Mouse (Mus musculus): ENCODE measurements around the gene Tmem254a.
"Not testable (repeated sequence)": the region's sequence is repeated elsewhere in the genome, so short reads cannot be mapped to it uniquely, and the experiment has no call there.

Gene Tmem254a

DNA sequence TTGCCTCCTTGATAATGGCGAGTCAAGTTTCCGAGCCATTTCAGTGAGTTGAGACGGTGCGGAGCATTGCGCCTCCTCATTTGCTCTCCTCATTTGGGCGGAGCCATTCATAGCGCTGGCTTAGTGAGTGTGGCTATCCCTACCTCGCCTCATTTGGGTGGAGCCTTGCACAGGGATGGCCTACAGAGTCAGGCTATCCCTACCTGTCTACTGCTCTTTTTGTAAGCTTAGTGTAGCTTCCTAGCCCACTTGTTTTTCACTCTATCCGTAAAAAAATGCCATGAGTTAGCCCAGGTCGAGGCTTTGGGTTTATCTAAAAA lies at the start of gene Tmem254a:
Gene Tmem254a, minus strand, starts transcription at position 111 of the 320 bp plus-strand sequence.
- DNase-seq (ENCODE audit: low spot score in 2 of 2): not testable (repeated sequence)

DNA sequence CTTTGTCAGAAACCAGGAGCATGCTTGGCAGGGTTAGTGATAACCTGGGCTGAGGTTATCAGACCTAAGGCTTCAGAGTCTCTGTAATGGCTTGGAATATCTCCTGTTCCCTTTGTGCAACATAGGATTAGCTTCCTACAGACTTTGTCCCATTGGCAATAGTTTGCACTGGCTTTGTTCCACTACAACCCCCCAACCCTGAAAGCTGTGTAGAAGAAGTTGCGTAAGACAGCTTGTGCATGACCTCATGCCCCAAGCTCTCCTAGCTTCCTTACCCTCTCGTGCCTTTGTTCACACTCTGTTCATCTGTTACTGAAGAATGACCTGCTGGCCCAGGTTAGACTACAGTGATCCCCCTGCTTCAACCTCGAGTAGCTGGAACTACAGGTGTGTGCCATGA lies 30.4 kb upstream of the Tmem254a start:
- not testable (repeated sequence) for DNase-seq (ENCODE audit: low spot score in 2 of 2)

DNA sequence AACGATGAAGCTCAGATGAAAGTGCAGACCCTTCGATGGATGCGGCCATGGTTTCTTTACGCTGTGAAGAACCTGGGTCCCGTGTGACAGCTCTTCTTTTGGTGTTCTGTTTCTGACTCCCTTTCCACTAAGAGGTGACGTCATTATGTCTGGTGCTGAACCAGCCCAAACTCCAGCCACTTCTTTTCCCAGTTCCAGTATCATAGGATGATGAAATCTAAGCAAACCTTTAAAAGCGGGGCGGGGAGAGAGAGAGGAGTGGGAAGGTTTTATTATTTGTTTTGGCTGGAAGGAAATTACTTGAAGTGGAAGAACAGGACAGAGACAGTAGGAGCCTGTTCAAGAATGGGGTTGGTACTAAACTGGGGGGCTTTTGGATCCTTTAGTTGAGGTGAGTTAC lies 10.5 kb upstream of the Tmem254a start, which contains the start of gene Cphx1:
Gene Cphx1, plus strand, starts transcription at position 301 of the 400 bp plus-strand sequence.
- not testable (repeated sequence) for DNase-seq (ENCODE audit: low spot score in 2 of 2)

DNA sequence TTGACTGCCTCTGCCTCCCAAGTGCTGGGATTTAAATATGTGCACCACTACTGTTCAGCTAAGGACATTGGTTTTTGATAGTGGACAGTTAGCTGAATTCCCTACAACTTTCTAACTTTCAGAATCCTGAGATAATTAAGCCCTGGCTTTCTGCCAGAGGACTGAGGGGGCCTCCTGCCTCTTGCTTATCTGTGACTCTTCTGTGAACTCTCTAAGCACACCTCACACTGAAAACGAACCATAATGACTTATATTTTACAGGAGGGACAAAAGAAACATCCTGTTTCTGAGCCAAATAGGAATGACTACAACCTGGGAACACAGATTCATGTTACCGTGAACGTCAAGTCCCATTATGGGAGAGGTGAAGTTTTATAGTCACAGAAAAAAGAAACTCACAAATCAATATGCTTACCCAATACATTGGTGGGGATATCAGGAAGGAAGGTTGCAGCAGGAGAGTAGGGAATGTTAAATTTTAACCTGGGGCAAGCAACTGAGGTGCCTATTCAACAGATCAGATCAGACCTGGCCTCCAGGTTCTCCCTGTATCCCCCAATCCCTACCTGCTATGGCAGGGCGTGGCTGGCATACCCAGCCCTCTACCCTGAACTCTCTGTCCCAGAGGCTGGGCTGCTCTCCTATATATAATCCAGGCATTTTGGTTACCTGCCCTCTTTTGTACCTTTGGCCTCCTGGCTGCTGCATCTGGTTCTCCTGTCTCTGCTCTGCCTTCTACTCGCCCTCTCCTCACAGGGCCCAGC lies 9.6 kb upstream of the Tmem254a start:
- DNase-seq (ENCODE audit: low spot score in 2 of 2): not testable (repeated sequence)

DNA sequence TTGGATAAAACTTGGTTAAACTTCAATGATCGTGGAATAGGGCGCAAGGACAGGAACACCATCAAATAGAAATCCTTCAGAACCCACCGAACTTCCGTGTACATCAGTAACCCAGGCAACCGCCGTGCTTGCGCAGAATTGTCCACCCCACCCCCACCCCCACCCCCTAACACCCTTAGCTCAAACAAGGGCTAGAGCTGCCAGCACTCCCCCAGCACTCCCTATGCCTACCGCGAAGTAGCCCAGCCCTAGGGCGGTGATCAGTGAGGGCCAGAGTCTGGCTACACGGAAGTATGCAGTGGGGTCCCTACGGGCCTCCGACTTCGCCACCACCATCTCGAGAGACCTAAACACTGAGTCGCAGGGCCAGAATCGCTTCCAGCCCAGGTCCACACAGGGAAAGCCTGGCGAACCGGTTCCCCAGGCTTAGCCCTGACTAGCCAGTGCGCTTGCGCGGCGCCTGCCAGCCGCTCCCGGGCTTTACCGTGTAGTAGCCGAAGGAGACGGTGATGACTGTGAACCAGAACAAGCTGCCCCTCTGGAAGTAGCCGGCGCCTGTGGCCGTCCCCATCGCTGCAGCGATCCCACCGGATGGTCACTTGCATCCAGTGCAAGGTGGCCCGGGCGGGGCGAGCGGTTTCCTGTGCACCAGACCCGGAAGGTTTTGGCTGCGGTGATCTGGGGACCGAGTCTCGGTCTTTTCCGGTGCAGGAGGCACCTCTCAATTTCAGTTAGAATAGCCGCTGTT lies 484 bp downstream of the Tmem254a start:
- not testable (repeated sequence) for DNase-seq (ENCODE audit: low spot score in 2 of 2)

DNA sequence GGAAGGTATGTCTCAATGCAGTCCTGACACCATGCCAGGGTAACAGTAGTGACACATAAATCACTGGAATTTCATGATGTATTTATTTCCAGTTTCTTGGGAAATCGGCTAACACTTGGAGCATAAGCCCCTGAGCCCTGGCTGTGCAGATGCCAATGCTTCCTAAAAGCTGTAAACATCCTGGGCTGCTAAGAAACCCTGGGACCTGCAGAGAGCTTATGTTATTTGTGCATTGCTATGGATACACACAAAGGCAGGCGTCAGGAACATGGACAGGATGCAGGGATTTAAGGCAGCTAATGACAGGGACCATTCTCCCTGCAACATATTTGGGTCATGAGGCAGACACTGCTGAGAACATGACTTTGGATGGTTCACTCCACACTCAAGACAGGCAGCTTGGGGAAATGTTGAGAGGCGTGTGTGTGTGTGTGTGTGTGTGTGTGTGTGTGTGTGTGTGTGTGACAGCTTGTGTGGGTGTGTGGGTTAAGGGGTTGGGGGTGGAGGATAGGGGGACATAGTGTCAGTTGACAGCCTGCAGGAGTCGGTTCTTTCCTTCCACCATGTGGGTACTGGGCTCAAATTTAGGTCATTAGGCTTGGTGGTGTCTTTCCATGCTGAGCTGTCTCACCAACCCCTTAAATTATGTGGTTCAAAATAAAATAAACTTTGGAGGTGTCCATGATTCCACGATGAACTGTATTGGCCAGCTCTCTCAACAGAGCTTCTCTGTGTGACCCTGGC lies 8.9 kb downstream of the Tmem254a start:
- DNase-seq (ENCODE audit: low spot score in 2 of 2): not testable (repeated sequence)

DNA sequence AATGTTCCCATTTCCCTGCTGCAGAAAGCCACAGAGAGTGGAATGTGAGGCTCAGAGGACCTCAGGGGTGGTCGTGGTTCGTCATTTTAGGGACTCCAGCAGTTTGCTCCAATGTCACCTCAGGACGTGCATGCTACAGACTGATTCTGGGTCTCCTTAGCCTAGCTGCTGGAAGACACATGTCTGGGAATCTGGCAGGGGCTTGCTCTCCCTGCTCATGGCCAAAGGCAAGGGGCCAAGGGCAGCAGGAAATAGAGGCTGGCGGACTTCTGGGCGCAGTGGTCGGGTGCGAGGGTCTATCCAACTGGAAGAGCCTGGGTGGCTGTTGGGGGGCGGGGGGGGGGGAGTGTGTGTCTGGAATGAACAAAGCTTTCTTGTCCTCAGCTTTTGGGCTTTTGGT lies 18.5 kb downstream of the Tmem254a start:
- not testable (repeated sequence) for DNase-seq (ENCODE audit: low spot score in 2 of 2)

DNA sequence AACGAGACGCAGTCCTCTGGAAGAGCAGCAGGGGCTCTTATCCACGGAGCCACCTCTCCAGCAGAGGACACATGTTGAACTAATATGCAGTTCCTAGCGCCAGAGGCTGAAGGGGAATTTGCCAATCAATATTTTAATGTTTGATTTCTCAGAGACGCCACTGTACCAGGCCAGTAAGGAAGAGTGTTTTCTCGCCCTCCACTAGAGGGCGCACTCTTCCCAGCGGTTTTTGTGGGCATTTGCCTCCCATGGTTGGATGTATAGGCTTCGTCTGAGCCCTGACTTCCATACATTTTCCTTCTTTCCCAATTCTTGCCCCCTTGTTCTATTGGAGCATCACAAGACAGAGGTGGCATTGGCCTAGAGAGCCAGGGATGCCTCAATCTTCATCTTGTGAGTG lies 20.2 kb downstream of the Tmem254a start:
- not testable (repeated sequence) for DNase-seq (ENCODE audit: low spot score in 2 of 2)

DNA sequence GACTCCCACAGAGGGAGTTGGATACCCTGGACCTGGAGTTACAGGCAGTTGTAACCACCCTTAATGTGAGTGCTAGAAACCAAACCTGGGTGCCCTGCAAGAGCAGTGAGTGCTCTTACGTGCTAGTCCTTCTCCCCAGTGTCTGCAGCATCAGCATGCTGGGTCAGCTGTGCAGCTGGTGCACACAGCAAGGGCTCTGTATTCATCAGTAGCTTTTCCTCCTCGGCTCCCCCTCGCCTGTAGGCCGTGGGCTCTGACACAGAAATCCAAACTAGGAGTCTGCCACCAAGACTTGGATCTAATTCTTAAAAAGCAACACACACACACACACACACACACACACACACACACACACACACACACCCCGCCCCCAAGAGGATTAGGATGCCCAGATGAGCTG lies 22.2 kb downstream of the Tmem254a start:
- peak in 1 of 2 experiments; percentile 0 for DNase-seq (ENCODE audit: low spot score in 2 of 2)

DNA sequence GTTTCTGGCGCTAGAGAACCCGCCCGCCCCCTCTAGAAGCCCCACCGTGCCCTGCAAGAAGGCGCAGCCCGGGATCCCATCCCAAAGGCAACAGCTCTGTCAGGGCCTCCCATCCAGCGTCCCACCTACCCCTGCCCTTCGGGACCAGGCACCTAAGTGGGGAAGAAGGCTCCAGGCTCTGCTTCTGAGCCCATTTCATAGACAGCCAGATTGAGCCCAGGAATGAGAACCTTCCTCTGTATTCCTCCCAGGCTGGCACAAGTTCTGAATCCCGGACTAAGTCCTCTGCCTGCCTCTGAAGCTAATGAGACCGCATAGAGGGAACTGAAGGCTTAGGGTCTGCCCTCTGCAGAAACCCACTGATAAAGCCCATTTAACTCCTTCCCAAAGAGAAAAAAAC lies 24.5 kb downstream of the Tmem254a start, which contains the start of gene Plac9a:
Gene Plac9a, minus strand, starts transcription at position 101 of the 400 bp plus-strand sequence.
- DNase-seq (ENCODE audit: low spot score in 2 of 2): not testable (repeated sequence)

DNA sequence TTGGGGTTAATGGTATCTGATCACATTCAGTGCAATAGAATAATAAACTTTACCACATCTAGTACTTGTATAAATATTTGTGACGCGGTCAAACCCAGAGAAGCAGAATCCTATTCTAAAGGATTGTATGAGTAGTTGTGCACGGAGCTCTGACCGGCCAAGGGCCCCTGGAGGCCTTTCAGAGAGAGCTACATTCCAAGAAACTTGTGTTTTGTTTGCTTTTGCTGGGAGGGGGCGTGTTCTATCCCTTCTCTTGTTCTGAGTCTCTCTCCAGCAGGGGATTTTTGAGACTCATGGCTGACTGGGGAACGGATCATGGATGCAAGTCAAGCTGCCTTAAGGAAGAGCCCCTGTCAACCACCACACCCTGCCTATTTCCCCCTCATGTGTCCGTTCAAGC lies 31.8 kb downstream of the Tmem254a start:
- DNase-seq (ENCODE audit: low spot score in 2 of 2): not testable (repeated sequence)

DNA sequence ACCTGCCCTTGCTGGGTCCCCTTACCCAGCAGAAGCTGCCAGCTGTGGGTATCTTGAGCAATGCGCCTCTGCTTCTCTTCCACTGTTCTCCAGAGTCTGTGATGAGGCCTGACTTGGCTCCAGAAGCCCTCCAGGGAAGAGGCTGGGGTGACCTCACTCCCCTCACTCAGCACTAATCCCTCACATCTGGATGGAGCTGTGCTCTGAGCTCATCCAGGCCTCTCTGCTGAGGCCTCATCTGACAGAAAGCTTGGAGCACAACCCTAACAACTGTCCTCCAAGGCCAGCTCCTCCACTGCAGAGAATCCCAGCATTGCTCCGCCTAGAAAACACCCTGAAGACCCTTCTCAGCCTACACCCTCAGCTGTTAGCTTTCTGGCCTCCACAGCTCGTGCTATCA lies 32.9 kb downstream of the Tmem254a start:
- not testable (repeated sequence) for DNase-seq (ENCODE audit: low spot score in 2 of 2)

DNA sequence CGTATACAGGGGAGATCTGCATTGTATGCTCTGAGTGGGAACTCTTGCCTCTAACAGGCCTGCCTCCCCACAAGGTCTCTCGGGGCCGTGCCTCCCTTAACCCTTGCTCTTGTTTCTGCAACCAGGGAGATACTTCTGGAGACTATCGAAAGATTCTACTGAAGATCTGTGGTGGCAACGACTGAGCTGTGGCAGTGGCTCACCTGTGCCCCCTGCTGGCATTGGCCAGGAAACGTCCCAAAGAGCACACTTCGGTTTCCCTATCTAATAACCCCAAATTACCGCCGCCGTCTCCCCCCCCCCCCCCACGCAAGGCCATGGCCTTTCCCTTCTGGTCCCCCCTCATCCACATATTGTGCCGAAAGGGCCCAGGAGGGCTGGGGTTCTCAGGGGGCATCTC lies 41.6 kb downstream of the Tmem254a start:
- not testable (repeated sequence) for DNase-seq (ENCODE audit: low spot score in 2 of 2)

DNA sequence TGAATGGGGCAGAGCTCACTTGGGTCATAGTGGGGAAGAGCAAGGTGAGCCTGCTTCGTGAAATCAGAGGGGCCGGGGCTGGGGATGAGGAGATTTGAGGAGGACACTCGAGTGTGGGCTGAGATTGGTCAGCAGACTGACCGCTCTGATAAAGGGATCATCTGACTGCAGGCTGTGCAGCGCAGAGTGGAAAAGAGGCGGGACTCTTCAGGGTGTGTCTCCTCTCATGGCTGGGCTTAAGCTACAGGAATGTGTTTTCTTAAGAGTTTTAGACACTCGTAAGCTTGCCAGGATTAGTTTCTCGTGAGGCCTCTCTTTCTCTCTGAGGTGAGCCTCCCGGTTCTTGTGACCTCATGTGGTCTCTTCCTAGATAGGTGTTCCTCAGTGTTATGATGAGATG lies 45.7 kb downstream of the Tmem254a start:
- not testable (repeated sequence) for DNase-seq (ENCODE audit: low spot score in 2 of 2)

DNA sequence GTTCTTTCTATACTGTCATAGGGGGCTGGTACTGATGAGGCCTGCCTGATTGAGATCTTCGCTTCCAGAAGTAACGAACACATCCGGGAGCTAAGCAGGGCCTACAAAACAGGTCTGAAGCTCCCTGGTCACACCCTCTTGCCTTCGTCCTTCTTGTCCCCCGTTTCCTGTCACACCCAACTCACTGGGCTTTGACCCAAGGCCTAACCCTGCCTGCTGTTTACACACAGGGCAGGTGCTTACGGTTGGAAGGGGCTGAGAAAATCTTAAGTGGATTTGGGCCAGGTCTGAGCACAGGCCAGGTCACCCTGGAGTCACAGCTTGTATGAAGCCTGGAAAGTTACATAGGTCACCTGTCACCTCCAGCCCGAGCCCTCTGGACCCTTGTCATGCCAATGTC lies 50.8 kb downstream of the Tmem254a start:
- DNase-seq (ENCODE audit: low spot score in 2 of 2): not testable (repeated sequence)
